Mouse (Mus musculus): ENCODE data around the gene Rap1gap. TPM values are rescaled to one million over a fixed set of nuclear protein-coding genes. Genes with fewer than 3 reads are reported as not detected.

Gene Rap1gap
- polyA plus RNA-seq, 1 experiment from 2014 or later, result 48.8 TPM

DNA sequence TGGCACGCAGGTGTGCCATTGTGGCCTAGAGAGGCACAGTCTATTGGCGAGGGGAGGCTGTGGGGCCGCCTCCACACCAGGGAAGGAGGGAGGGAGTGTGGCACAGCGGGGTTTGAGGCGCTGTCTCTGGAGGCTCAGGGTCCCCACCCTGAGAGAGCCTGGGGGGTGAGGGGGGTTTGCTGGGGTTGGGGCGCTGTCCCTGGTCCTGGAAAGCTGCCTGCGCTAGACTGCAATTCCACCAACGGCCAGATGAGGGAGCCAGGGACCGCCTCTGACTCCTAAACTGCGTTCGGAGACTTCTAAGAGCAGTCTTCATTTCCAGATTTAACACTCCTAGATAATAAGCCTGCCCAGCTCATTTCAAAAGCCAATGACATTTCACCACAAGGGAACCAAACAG, 11.5 kb downstream of the Rap1gap start:
- no peak overlapping the region for H3K27ac ChIP-seq (ENCODE audit: low read length)
- H3K9ac ChIP-seq (replicated peaks; ENCODE audit: low read depth), result no peak overlapping the region
- no peaks in the 10 kb centered on the region for H3K9me3 ChIP-seq (ENCODE audit: low read length)
- WGBS, result 9% methylated on average over 9 of the region's 11 CpGs
- no peak overlapping the region for H3K4me2 ChIP-seq (replicated peaks; ENCODE audit: low read depth, low read length)
- no peaks in the 10 kb centered on the region; the same call in 1 of the 2 replicates for H3K4me1 ChIP-seq (ENCODE audit: insufficient read depth, low read depth, low read length)
- ATAC-seq, result peak; percentile 51
- H3K27me3 ChIP-seq (replicated peaks; ENCODE audit: insufficient read depth, low read length), result peaks cover 3% of the 10 kb centered on the region; the same call in 1 of the 2 replicates
- DNase-seq (ENCODE audit: low spot score), result peak; percentile 72
- no peaks in the 10 kb centered on the region for H3K36me3 ChIP-seq (ENCODE audit: insufficient read depth, low read length)
- H3K4me3 ChIP-seq (ENCODE audit: low read depth, low read length), result no peak overlapping the region
- TF ChIP-seq EP300 (IDR thresholded peaks at IDR 0.05), result no peak
- peak; percentile 91 for TF ChIP-seq CTCF (IDR thresholded peaks at IDR 0.05)

DNA sequence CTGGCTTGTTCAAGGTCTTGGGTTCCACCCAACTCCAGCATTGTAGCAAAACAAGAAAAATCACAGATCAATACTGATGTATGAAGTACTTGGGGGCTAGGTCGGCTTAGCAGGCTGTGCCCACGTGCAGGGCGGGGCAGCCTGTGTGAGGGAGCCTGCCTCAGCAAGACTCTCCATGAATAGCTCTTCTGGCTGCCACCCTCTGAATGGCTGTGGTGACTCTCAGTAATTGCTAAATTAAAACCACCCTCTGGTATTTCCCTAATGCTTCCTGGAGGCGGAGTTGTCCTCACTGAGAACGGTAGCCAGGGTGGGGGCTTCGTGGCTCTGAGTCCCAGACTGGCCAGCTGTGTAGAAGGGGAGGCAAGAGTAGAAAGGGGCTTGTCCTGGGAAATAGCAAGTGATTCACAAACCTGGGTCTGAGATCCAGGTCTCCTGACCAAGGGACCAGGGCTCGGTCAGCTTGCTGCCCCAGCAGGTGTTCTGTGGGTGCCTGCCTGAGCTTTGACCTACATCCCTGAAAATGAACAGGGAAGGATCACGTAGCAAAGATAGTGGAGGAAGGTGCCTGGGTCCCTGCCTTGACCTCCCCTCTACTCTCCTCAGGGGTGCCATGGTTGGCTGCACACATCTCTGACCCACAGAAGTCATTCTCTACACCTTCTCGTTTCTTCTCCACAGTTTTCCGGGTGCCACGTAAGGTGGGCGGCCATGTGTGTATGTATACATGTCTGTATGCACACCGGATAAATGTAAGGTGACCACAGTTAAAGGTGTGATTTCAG, 12.4 kb downstream of the Rap1gap start:
- Histone ChIP-seq H3K9ac (replicated peaks; ENCODE audit: low read depth) (no peak overlapping the region), H3K27me3 (replicated peaks; ENCODE audit: insufficient read depth, low read length) (peaks cover 12% of the 10 kb centered on the region; the same call in 1 of the 2 replicates), H3K9me3 (ENCODE audit: low read length) (no peaks in the 10 kb centered on the region), H3K4me3 (ENCODE audit: low read depth, low read length) (no peak overlapping the region), H3K36me3 (ENCODE audit: insufficient read depth, low read length) (no peaks in the 10 kb centered on the region), H3K27ac (ENCODE audit: low read length) (no peak overlapping the region), H3K4me2 (replicated peaks; ENCODE audit: low read depth, low read length) (no peak overlapping the region), H3K4me1 (ENCODE audit: insufficient read depth, low read depth, low read length) (no peaks in the 10 kb centered on the region; the same call in 1 of the 2 replicates)
- TF ChIP-seq EP300 (IDR thresholded peaks at IDR 0.05), result no peak
- no peak for TF ChIP-seq CTCF (IDR thresholded peaks at IDR 0.05)
- DNase-seq (ENCODE audit: low spot score), result no peak
- ATAC-seq, result no peak
- 66% methylated on average over 13 of the region's 13 CpGs for WGBS

DNA sequence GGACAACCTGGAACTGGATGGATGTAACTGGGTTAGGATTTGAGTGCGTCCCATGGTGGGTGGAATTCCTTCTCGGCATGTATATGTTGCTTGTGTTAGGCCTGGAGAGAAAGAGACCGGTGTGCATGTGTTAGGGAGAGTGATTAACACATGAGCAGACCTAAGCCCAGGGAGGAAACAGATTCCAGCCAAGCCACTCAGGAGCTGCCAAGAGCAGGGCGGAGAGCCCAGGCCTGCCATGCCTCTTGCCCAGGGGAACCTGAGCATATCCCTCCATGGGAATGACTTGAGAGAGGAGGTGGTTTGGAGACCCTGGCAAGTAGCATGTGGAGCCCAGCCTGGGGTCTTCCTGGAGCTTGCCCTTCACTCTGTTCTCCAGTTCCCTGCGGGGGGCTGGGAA, 13.4 kb downstream of the Rap1gap start:
- H3K27ac ChIP-seq (ENCODE audit: low read length), result no peak overlapping the region
- WGBS, result 76% methylated on average over 5 of the region's 5 CpGs
- no peak for ATAC-seq
- TF ChIP-seq EP300 (IDR thresholded peaks at IDR 0.05) (no peak), CTCF (IDR thresholded peaks at IDR 0.05) (no peak)
- no peak for DNase-seq (ENCODE audit: low spot score)
- no peak overlapping the region for H3K4me3 ChIP-seq (ENCODE audit: low read depth, low read length)
- H3K36me3 ChIP-seq (ENCODE audit: insufficient read depth, low read length), result no peaks in the 10 kb centered on the region
- H3K9ac ChIP-seq (replicated peaks; ENCODE audit: low read depth), result no peak overlapping the region
- H3K27me3 ChIP-seq (replicated peaks; ENCODE audit: insufficient read depth, low read length), result peaks cover 21% of the 10 kb centered on the region; the same call in 1 of the 2 replicates
- no peaks in the 10 kb centered on the region; the same call in 1 of the 2 replicates for H3K4me1 ChIP-seq (ENCODE audit: insufficient read depth, low read depth, low read length)
- H3K4me2 ChIP-seq (replicated peaks; ENCODE audit: low read depth, low read length), result no peak overlapping the region
- no peaks in the 10 kb centered on the region for H3K9me3 ChIP-seq (ENCODE audit: low read length)

DNA sequence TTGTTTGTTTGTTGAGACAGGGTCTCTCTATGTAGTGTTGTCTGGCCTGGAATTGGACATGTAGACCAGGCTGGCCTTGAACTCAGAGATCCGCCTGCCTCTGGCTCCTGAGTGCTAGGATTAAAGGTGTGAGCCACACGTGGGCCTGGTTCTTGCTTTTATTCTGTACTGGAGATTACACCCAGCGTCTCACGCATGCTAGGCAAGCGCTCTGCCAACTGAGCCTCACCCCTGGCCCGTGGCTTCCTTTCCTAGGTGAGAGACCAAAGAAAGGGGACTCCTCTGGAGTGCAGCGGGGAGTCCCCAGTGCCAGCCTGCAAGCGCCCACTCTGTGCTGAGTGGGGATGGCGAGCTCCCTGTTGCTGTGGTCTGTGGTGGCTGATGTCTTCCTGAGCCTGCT, 14.0 kb downstream of the Rap1gap start:
- Histone ChIP-seq H3K9ac (replicated peaks; ENCODE audit: low read depth) (no peak overlapping the region), H3K36me3 (ENCODE audit: insufficient read depth, low read length) (no peaks in the 10 kb centered on the region), H3K4me1 (ENCODE audit: insufficient read depth, low read depth, low read length) (no peaks in the 10 kb centered on the region; the same call in 1 of the 2 replicates), H3K4me3 (ENCODE audit: low read depth, low read length) (no peak overlapping the region), H3K27me3 (replicated peaks; ENCODE audit: insufficient read depth, low read length) (peaks cover 28% of the 10 kb centered on the region; the same call in 1 of the 2 replicates), H3K4me2 (replicated peaks; ENCODE audit: low read depth, low read length) (no peak overlapping the region), H3K9me3 (ENCODE audit: low read length) (no peaks in the 10 kb centered on the region), H3K27ac (ENCODE audit: low read length) (no peak overlapping the region)
- ATAC-seq, result no peak
- no peak for DNase-seq (ENCODE audit: low spot score)
- WGBS, result 66% methylated on average over 9 of the region's 9 CpGs
- TF ChIP-seq EP300 (IDR thresholded peaks at IDR 0.05), result no peak
- no peak for TF ChIP-seq CTCF (IDR thresholded peaks at IDR 0.05)

DNA sequence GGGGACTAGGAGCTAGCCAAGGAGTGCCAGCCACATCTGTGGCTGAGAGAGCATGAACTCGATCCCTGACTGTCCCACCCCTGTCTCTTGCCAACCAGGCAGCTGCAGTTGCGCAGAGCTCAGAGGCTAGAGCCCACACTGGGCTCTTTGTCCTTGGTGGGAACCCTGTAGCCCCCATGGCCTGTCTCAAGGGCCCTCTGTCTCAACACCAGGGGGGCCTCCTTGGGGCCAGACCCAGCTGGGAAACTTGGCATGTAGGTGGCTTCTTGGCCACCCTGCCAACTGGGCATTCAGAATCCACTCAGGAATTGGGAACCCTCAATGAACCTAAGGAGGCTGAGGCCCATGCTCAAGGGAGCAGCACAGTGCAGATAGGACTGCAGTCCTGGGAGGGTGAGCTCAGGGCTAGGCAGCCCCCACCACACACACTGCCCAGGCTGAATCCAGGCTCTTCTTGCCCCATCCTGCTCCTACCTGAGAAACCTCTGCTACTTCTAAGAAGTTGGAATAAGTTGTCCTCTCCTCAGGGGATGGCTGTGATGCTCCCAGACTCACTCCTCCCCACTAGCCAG, 15.5 kb downstream of the Rap1gap start:
- Histone ChIP-seq H3K27ac (ENCODE audit: low read length) (no peak overlapping the region), H3K27me3 (replicated peaks; ENCODE audit: insufficient read depth, low read length) (peaks cover 28% of the 10 kb centered on the region; the same call in 1 of the 2 replicates), H3K4me1 (ENCODE audit: insufficient read depth, low read depth, low read length) (no peaks in the 10 kb centered on the region; the same call in 1 of the 2 replicates), H3K36me3 (ENCODE audit: insufficient read depth, low read length) (no peaks in the 10 kb centered on the region), H3K4me2 (replicated peaks; ENCODE audit: low read depth, low read length) (no peak overlapping the region), H3K9me3 (ENCODE audit: low read length) (no peaks in the 10 kb centered on the region), H3K4me3 (ENCODE audit: low read depth, low read length) (no peak overlapping the region), H3K9ac (replicated peaks; ENCODE audit: low read depth) (no peak overlapping the region)
- ATAC-seq (no peak), DNase-seq (ENCODE audit: low spot score) (no peak)
- TF ChIP-seq EP300 (IDR thresholded peaks at IDR 0.05) (no peak), CTCF (IDR thresholded peaks at IDR 0.05) (no peak)
- WGBS, result 88% methylated on average over 2 of the region's 2 CpGs

DNA sequence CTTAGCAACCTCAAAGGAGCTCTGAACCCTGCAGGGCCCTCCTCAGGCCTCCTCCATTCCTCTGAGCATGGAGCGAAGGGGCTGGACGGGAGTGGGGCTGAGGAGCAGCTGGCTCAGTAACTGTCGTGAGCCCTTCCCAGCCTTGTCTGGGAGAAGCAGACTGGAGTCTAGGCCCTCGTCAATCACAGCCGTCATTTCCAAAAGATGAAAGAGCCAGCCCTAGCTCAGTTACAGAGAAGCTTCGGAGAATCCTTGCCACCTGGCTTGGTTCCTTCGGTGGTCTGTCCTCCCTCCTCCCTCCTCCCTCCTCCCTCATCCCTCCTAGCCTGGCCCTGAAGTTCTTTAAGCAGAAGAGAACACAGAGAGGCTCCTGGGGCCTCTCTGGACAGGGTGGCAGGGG, 16.2 kb downstream of the Rap1gap start:
- WGBS, result 37% methylated on average over 7 of the region's 7 CpGs
- H3K4me2 ChIP-seq (replicated peaks; ENCODE audit: low read depth, low read length), result no peak overlapping the region

More for the DNA sequence above, 16.2 kb downstream of the Rap1gap start:
- ATAC-seq (no peak), DNase-seq (ENCODE audit: low spot score) (no peak)
- H3K4me3 ChIP-seq (ENCODE audit: low read depth, low read length), result no peak overlapping the region
- no peaks in the 10 kb centered on the region for H3K36me3 ChIP-seq (ENCODE audit: insufficient read depth, low read length)
- TF ChIP-seq CTCF (IDR thresholded peaks at IDR 0.05), result no peak
- no peaks in the 10 kb centered on the region for H3K9me3 ChIP-seq (ENCODE audit: low read length)
- H3K27me3 ChIP-seq (replicated peaks; ENCODE audit: insufficient read depth, low read length), result peaks cover 28% of the 10 kb centered on the region; the same call in 1 of the 2 replicates
- H3K9ac ChIP-seq (replicated peaks; ENCODE audit: low read depth), result no peak overlapping the region
- no peak overlapping the region for H3K27ac ChIP-seq (ENCODE audit: low read length)
- no peaks in the 10 kb centered on the region; the same call in 1 of the 2 replicates for H3K4me1 ChIP-seq (ENCODE audit: insufficient read depth, low read depth, low read length)
